Mouse (Mus musculus) heart, embryonic 13.5 days (tissue): ENCODE measurements around the gene Rsc1a1. TPM values are rescaled to one million over a fixed set of nuclear protein-coding genes. Genes with fewer than 3 reads are reported as not detected.

Experiments
- ATAC-seq: fragments of 200-750 bp; cut with Nextera tagmentation; 2 replicates; pipeline ENCODE4 v1.8.0; 2017; ENCODE audit warnings: moderate TSS enrichment; ENCODE audit not compliant: insufficient number of reproducible peaks, low FRiP score, low TSS enrichment; ENCODE audit errors: extremely low read depth
- H3K27ac ChIP-seq: fragments of 300-500 bp; sonication (generic); replicated peaks from 2 replicates; pipeline ENCODE4 v1.5.1; 2015; ENCODE audit warnings: moderate library complexity, mild to moderate bottlenecking, inconsistent platforms
- H3K27me3 ChIP-seq: fragments of 300-500 bp; sonication (generic); replicated peaks from 2 replicates; pipeline ENCODE4 v1.6.1; 2015; ENCODE audit warnings: mild to moderate bottlenecking, inconsistent platforms
- H3K36me3 ChIP-seq: fragments of 300-500 bp; sonication (generic); 2 replicates; pipeline ENCODE4 v1.6.1; 2015; ENCODE audit warnings: mild to moderate bottlenecking, inconsistent platforms
- H3K4me1 ChIP-seq: fragments of 300-500 bp; sonication (generic); 2 replicates; pipeline ENCODE4 v1.6.1; 2015; ENCODE audit warnings: inconsistent platforms
- H3K4me2 ChIP-seq: fragments of 300-500 bp; sonication (generic); 2 replicates; pipeline ENCODE4 v1.6.1; 2015; ENCODE audit warnings: inconsistent platforms, mild to moderate bottlenecking, moderate library complexity
- H3K4me3 ChIP-seq: fragments of 300-500 bp; sonication (generic); 2 replicates; pipeline ENCODE4 v1.5.1; 2015; ENCODE audit warnings: moderate library complexity, mild to moderate bottlenecking, inconsistent platforms
- H3K9ac ChIP-seq: fragments of 300-500 bp; sonication (generic); 2 replicates; pipeline ENCODE4 v1.6.1; 2015; ENCODE audit warnings: inconsistent platforms, mild to moderate bottlenecking, moderate library complexity
- H3K9me3 ChIP-seq: fragments of 300-500 bp; sonication (generic); 2 replicates; pipeline ENCODE4 v1.6.1; 2016; ENCODE audit warnings: inconsistent platforms
- WGBS: fragments of 180-500 bp; shearing (Covaris S2); methylation state at CpG from one replicate; pipeline ENCODE4 v1.1.7; 2015; ENCODE audit warnings: mixed read lengths; 5-methylcytosine and 5-hydroxymethylcytosine counted together
- polyA plus RNA-seq: library from polyadenylated mRNA; unstranded; fragments of >200 nt; fragmentation: Nextera tagmentation; extraction: Ambion mirVana; gene quantifications from 2 replicates; pipeline ENCODE4 v1.2.1, GENCODE M21; 2015

Gene Rsc1a1
- polyA plus RNA-seq, 1 experiment from 2014 or later, result 0.96 TPM

DNA sequence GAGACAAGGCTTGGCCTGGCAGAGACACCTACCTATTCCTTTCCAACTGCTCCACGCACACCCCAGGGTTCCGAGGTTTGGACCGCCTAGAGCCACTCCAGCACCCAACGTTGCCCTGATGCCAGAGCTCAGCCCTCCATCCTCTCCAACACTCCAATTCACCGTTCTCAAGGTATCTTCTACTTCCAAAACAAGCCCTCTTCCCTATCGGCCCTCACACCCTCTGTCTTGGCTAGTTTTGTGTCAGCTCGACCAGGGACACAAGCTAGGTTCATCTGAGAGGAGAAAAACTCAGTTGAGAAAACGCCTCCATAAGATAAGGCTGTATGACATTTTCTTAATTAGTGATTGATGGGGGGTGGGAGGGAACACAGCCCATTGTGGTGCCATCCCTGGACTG, 20.6 kb downstream of the Rsc1a1 start, which contains the start of gene Plekhm2:
Plekhm2 (minus strand) TSS at position 101 of the 400 bp plus-strand sequence.
- WGBS, result 55% methylated on average over 8 of the region's 8 CpGs
- Histone ChIP-seq H3K4me3 (peak within 1 kb of the TSS; percentile 95), H3K4me1 (peaks cover 20% of the 10 kb centered on the region), H3K27ac (peak within 1 kb of the TSS; percentile 91), H3K36me3 (peaks cover 24% of the 10 kb centered on the region), H3K27me3 (no peaks in the 10 kb centered on the region), H3K4me2 (peak within 1 kb of the TSS; percentile 88), H3K9me3 (no peaks in the 10 kb centered on the region), H3K9ac (peak within 1 kb of the TSS; percentile 98)
- ATAC-seq, result no peak; the same call in 1 of the 2 replicates

DNA sequence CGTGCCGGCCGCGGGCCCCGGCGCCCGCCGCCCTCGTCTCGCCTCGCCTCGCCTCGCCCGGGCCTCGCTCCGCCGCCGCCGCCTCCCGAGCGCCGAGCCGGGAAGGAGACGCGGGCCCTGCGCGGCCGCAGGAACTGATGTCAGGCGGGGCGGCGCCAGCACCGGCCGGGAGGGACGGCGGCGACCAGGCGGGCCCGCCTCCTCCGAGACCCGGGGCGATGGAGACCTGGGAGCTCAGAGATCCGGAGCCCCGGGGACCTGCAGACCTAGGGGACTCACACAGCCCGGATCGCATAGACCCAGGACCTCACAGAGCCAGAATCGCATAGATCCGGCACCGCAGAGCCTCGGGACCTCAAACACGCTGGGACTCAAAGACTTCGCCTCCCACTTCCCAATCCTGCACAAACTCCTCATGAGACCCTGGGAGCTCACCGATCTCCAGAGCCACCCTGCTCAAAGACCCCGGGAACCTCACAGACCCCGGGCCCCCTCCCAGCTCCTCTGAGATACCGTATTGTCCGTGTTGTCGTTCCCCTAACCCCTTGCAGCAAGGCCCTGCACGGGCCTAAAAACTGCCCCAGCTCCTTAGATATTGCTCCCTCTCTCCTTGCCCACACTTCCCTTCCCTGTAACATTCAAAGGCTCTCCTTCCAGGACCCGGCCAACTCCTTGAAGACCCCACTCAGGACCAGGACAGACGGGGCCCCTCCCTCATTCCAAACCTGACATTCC, 21.2 kb downstream of the Rsc1a1 start:
- Histone ChIP-seq H3K9me3 (no peaks in the 10 kb centered on the region), H3K27me3 (no peaks in the 10 kb centered on the region), H3K27ac (peak overlapping the region; percentile 91), H3K36me3 (peaks cover 30% of the 10 kb centered on the region), H3K4me2 (peak overlapping the region; percentile 88), H3K9ac (peak overlapping the region; percentile 98), H3K4me1 (peaks cover 21% of the 10 kb centered on the region), H3K4me3 (peak overlapping the region; percentile 95)
- WGBS, result under 1% methylated on average over 58 of the region's 60 CpGs
- peak; percentile 70; the same call in 1 of the 2 replicates for ATAC-seq

- Histone ChIP-seq H3K4me2 (peak overlapping the region; percentile 88), H3K4me1 (peaks cover 29% of the 10 kb centered on the region), H3K27ac (peak overlapping the region; percentile 91), H3K9me3 (no peaks in the 10 kb centered on the region), H3K4me3 (peak overlapping the region; percentile 95), H3K27me3 (no peaks in the 10 kb centered on the region), H3K36me3 (peaks cover 37% of the 10 kb centered on the region), H3K9ac (peak overlapping the region; percentile 98)
- 4% methylated on average over 40 of the region's 47 CpGs for WGBS
- ATAC-seq, result peak; percentile 32; the same call in 1 of the 2 replicates
These were observed 22.1 kb downstream of the Rsc1a1 start for GRCm38 (mm10) chr4:141663122-141663931.

DNA sequence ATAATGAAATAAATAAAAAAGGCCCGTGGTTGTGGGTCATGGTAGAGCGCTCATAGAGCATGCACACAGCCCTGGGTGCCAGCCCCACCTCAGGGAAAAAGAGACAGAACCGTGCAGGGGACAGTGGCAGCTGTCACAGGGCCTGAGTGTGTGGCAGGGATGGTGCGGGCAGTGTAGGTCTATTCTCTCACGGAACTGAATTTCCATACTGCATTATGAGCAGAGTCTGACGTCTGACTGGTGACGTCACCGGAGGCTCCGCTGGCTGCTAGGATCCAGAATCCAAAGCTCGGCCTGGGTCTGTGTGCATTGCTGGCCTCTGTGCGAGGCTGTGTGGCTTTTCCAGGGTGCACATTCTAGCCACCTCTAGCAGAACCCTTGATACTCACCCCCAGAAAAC, 24.5 kb downstream of the Rsc1a1 start:
- WGBS, result 85% methylated on average over 11 of the region's 11 CpGs
- no peaks in the 10 kb centered on the region for H3K9me3 ChIP-seq
- ATAC-seq, result no peak

DNA sequence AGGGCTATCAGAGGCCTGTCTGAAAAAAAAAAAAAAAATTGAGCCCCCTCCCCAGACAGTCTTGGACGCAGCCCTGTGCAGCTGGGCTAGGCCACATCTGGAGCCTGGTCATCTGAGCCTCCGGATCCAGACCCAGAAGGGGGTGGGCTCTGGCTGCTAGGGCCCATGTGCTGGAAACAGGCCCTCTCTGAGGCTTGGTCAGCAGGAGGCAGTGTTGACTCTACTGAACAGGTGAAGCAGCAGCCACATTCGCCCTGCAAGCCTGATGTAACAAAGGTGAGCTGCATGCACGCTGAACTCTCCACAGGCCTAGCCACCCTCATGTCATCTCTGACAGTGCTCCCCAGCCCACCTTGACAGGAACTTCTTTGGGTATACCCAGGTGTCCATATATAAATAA, 25.7 kb downstream of the Rsc1a1 start:
- Histone ChIP-seq H3K4me1 (peaks cover 44% of the 10 kb centered on the region), H3K9ac (no peak overlapping the region), H3K4me2 (no peak overlapping the region), H3K9me3 (no peaks in the 10 kb centered on the region), H3K36me3 (peaks cover 54% of the 10 kb centered on the region), H3K27me3 (no peaks in the 10 kb centered on the region), H3K4me3 (no peak overlapping the region), H3K27ac (no peak overlapping the region)
- no peak for ATAC-seq
- WGBS, result 66% methylated on average over 4 of the region's 4 CpGs

More for the DNA sequence above, 24.5 kb downstream of the Rsc1a1 start:
- Histone ChIP-seq H3K27me3 (no peaks in the 10 kb centered on the region), H3K4me3 (no peak overlapping the region), H3K4me1 (peaks cover 46% of the 10 kb centered on the region), H3K27ac (no peak overlapping the region), H3K9ac (no peak overlapping the region), H3K36me3 (peaks cover 48% of the 10 kb centered on the region), H3K4me2 (no peak overlapping the region)

- 82% methylated on average over 6 of the region's 6 CpGs for WGBS
- Histone ChIP-seq H3K9me3 (no peaks in the 10 kb centered on the region), H3K9ac (no peak overlapping the region), H3K36me3 (peaks cover 58% of the 10 kb centered on the region), H3K27me3 (no peaks in the 10 kb centered on the region), H3K4me3 (no peak overlapping the region), H3K4me1 (peaks cover 45% of the 10 kb centered on the region), H3K27ac (no peak overlapping the region), H3K4me2 (no peak overlapping the region)
- ATAC-seq, result no peak
These were observed 26.4 kb downstream of the Rsc1a1 start for GRCm38 (mm10) chr4:141658846-141659484.

- Histone ChIP-seq H3K4me3 (no peak overlapping the region), H3K9ac (0 out of 2 replicates have a peak overlapping the region, but pooled peaks have one; percentile 29), H3K4me1 (peaks cover 47% of the 10 kb centered on the region), H3K9me3 (no peaks in the 10 kb centered on the region), H3K4me2 (no peak overlapping the region), H3K27me3 (no peaks in the 10 kb centered on the region), H3K27ac (peak overlapping the region; percentile 59; the same call in 1 of the 2 replicates), H3K36me3 (peaks cover 73% of the 10 kb centered on the region)
- ATAC-seq, result no peak
- WGBS, result 66% methylated on average over 8 of the region's 8 CpGs
These were observed 28.5 kb downstream of the Rsc1a1 start for GRCm38 (mm10) chr4:141656932-141657331.

DNA sequence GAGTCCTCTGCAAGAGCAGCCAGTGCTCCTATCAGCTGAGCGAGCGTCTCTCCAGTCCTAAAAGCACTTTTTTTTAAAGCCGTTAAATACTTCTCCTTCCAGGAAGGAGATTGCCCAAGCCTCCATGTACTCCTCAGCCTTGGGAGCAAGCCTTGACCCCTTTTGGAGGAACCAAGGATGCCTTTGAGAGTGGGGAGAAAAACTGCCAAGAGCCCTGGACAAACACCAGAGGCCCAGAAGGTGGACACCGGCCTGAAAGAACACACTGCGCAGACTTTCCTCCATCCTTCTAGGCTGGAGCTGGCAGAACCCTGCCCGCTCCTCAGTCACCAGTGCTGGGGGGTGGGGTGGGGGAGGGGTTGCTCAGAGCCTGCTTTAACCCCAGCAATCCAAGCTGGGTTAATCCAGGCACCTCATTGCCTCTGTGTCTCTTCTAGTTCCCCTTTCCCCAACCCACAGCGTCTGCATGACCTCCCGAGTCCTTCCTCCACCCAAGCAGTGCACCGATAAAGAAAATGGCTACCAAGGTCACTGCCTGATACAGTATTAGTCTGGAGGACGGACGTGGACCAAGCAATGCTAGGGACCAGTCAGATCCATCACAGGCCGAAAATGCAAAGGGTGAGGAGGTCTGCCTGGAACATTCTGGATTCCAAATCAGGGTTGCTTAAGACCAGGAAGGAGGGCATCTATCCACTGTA, 29.3 kb downstream of the Rsc1a1 start:
- peak overlapping the region; percentile 59 for H3K27ac ChIP-seq

DNA sequence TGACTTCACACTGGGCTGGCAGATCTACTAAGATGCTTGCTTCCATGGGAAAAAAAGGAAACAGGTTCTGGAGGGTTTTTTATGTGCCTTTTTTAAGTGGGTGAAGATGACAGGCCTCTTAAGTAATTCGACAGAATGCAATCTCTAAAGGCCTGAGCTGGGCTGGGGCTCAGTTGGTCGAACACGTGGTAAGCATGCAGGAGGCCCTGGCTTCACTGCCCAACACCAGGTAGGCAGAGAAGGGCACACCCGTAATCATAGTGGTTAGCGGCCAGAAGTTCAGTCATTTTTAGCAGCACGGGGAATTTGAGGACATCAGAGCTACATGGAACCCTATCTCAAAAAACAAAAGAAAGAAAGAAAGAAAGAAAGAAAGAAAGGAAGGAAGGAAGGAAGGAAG, 30.9 kb downstream of the Rsc1a1 start:
- H3K9ac ChIP-seq, result no peak overlapping the region
- H3K27ac ChIP-seq, result peak overlapping the region; percentile 32; the same call in 1 of the 2 replicates
- no peaks in the 10 kb centered on the region for H3K9me3 ChIP-seq
- no peak overlapping the region for H3K4me3 ChIP-seq
- H3K36me3 ChIP-seq, result peaks cover 58% of the 10 kb centered on the region
- ATAC-seq, result no peak
- no peak overlapping the region for H3K4me2 ChIP-seq
- H3K27me3 ChIP-seq, result no peaks in the 10 kb centered on the region
- H3K4me1 ChIP-seq, result peaks cover 62% of the 10 kb centered on the region
- WGBS, result 76% methylated on average over 6 of the region's 6 CpGs

More for the DNA sequence above, 29.3 kb downstream of the Rsc1a1 start:
- Histone ChIP-seq H3K27me3 (no peaks in the 10 kb centered on the region), H3K4me3 (no peak overlapping the region), H3K4me1 (peaks cover 56% of the 10 kb centered on the region), H3K4me2 (no peak overlapping the region), H3K36me3 (peaks cover 72% of the 10 kb centered on the region), H3K9ac (0 out of 2 replicates have a peak overlapping the region, but pooled peaks have one; percentile 14), H3K9me3 (no peaks in the 10 kb centered on the region)
- 71% methylated on average over 12 of the region's 12 CpGs for WGBS
- ATAC-seq, result no peak

GRCm38 (mm10) chr4:141653813-141654212, 31.6 kb downstream of the Rsc1a1 start:
- no peak for ATAC-seq
- H3K9ac ChIP-seq, result peak overlapping the region; percentile 3; the same call in 1 of the 2 replicates
- H3K9me3 ChIP-seq, result no peaks in the 10 kb centered on the region
- H3K27ac ChIP-seq, result 0 out of 2 replicates have a peak overlapping the region, but pooled peaks have one; percentile 32
- peaks cover 57% of the 10 kb centered on the region for H3K36me3 ChIP-seq
- H3K4me3 ChIP-seq, result no peak overlapping the region
- no peaks in the 10 kb centered on the region for H3K27me3 ChIP-seq
- WGBS, result 86% methylated on average over 13 of the region's 13 CpGs
- H3K4me2 ChIP-seq, result no peak overlapping the region
- H3K4me1 ChIP-seq, result peaks cover 63% of the 10 kb centered on the region
